Mouse (Mus musculus): ENCODE results near the gene Ppp1r1c. TPM values are rescaled to one million over a fixed set of nuclear protein-coding genes. Genes with fewer than 3 reads are reported as not detected.
"Not testable (repeated sequence)": the region's sequence is repeated elsewhere in the genome, so short reads cannot be mapped to it uniquely, and the experiment has no call there.

Gene Ppp1r1c
- polyA plus RNA-seq, 1 experiment from 2014 or later = not detected

- Histone ChIP-seq H3K27ac (no peak overlapping the region), H3K9me3 (replicated peaks) (no peaks in the 10 kb centered on the region), H3K27me3 (no peaks in the 10 kb centered on the region), H3K4me1 (replicated peaks) (no peaks in the 10 kb centered on the region), H3K4me2 (no peak overlapping the region), H3K4me3 (replicated peaks) (no peak overlapping the region), H3K36me3 (no peaks in the 10 kb centered on the region), H3K9ac (no peak overlapping the region)
- DNase-seq (no peak), ATAC-seq (ENCODE audit: low read depth) (no peak)
- WGBS (ENCODE audit: insufficient replicate concordance) = 65% methylated on average over 2 of the region's 2 CpGs
Measured at GRCm38 (mm10) chr2:79793186-79793585, 85.6 kb downstream of the Ppp1r1c start.

GRCm38 (mm10) chr2:79797444-79797843 lies 89.9 kb downstream of the Ppp1r1c start:
- Histone ChIP-seq H3K4me1 (replicated peaks) (no peaks in the 10 kb centered on the region), H3K4me2 (no peak overlapping the region), H3K27ac (no peak overlapping the region), H3K36me3 (no peaks in the 10 kb centered on the region), H3K27me3 (no peaks in the 10 kb centered on the region), H3K4me3 (replicated peaks) (no peak overlapping the region), H3K9me3 (replicated peaks) (no peaks in the 10 kb centered on the region), H3K9ac (no peak overlapping the region)
- 50% methylated on average over 2 of the region's 2 CpGs for WGBS (ENCODE audit: insufficient replicate concordance)
- no peak for ATAC-seq (ENCODE audit: low read depth)
- DNase-seq = no peak

DNA sequence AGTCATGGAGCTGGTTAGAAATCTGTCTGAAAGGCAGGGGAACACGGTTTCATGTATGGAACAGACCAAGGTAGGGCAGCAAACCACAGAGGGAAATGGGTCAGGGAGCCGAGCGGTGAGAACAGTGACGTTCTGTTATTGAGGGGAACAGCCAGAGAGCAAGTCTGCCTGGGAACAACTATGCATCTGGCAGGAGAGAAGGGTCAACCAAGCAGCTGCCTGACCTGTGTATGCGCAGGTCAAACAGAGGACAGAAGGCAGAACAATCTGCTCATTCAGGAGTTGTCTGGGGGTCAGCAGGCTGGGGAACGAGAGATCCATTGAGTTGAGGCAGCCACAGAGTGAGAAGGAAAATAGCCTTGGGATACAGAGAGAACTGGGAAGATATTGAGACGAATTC lies 91.0 kb downstream of the Ppp1r1c start:
- no peak for ATAC-seq (ENCODE audit: low read depth)
- no peaks in the 10 kb centered on the region for H3K4me1 ChIP-seq (replicated peaks)
- no peak overlapping the region for H3K9ac ChIP-seq
- H3K36me3 ChIP-seq = no peaks in the 10 kb centered on the region
- no peak overlapping the region for H3K4me2 ChIP-seq
- H3K4me3 ChIP-seq (replicated peaks) = no peak overlapping the region
- H3K27me3 ChIP-seq = no peaks in the 10 kb centered on the region
- 49% methylated on average over 7 of the region's 7 CpGs for WGBS (ENCODE audit: insufficient replicate concordance)
- no peak overlapping the region for H3K27ac ChIP-seq
- no peaks in the 10 kb centered on the region for H3K9me3 ChIP-seq (replicated peaks)
- DNase-seq = no peak

GRCm38 (mm10) chr2:79815708-79816484 lies 108.3 kb downstream of the Ppp1r1c start:
- no peak for ATAC-seq (ENCODE audit: low read depth)
- H3K27ac ChIP-seq = no peak overlapping the region
- H3K9ac ChIP-seq = no peak overlapping the region
- no peak overlapping the region for H3K4me2 ChIP-seq
- DNase-seq = no peak
- no peaks in the 10 kb centered on the region for H3K4me1 ChIP-seq (replicated peaks)
- H3K9me3 ChIP-seq (replicated peaks) = no peaks in the 10 kb centered on the region
- H3K36me3 ChIP-seq = no peaks in the 10 kb centered on the region
- WGBS (ENCODE audit: insufficient replicate concordance) = 55% methylated on average over 3 of the region's 3 CpGs
- H3K27me3 ChIP-seq = no peaks in the 10 kb centered on the region
- no peak overlapping the region for H3K4me3 ChIP-seq (replicated peaks)

DNA sequence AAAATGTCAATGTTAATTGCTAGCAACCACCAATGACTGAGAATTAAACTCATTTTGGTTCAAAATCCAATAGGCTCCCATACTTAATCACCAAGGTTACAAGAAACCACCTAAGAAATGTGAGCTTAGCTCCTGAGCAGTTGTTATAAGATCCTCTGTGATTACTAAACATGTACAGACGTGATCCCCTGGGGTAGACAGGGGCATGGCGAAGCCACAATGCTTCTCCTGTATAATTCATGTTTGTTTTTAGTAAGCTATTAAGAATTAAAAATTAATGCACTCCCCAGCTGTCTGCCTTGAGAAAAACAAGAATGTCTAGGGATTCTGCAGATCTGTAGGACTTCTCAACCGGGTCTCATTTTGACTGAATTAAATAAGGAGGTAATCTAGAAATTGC lies 112.0 kb downstream of the Ppp1r1c start:
- Histone ChIP-seq H3K27ac (no peak overlapping the region), H3K4me2 (no peak overlapping the region), H3K9me3 (replicated peaks) (no peaks in the 10 kb centered on the region), H3K4me3 (replicated peaks) (no peak overlapping the region), H3K9ac (no peak overlapping the region), H3K27me3 (no peaks in the 10 kb centered on the region), H3K4me1 (replicated peaks) (no peaks in the 10 kb centered on the region), H3K36me3 (no peaks in the 10 kb centered on the region)
- 60% methylated on average over 3 of the region's 3 CpGs for WGBS (ENCODE audit: insufficient replicate concordance)
- DNase-seq (no peak), ATAC-seq (ENCODE audit: low read depth) (no peak)

DNA sequence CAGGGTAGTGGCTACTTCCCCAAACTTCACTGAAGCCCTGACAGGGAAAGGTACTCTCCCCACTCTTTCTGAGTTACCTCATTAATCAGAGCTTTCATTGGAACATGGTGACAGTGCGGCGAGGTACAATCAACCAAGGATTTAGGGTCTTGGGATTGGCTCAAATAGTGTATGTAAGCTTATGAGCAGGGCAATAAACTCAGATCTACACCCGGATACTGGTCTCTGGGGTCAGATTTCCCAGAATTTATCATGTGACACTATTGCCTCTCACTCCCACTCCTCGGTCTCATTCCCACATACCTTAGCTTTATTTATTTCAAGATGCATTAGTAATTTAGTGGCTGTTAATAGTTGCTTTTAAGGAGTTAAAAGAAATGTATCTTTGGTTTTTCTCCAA lies 118.3 kb downstream of the Ppp1r1c start:
- ATAC-seq (ENCODE audit: low read depth) = no peak
- Histone ChIP-seq H3K9me3 (replicated peaks) (no peaks in the 10 kb centered on the region), H3K27ac (no peak overlapping the region), H3K27me3 (no peaks in the 10 kb centered on the region), H3K36me3 (no peaks in the 10 kb centered on the region), H3K4me1 (replicated peaks) (no peaks in the 10 kb centered on the region), H3K4me2 (no peak overlapping the region), H3K4me3 (replicated peaks) (no peak overlapping the region), H3K9ac (no peak overlapping the region)
- WGBS (ENCODE audit: insufficient replicate concordance) = 71% methylated on average over 4 of the region's 4 CpGs
- no peak for DNase-seq

GRCm38 (mm10) chr2:79839090-79839489 lies 131.5 kb downstream of the Ppp1r1c start:
- Histone ChIP-seq H3K4me3 (replicated peaks) (no peak overlapping the region), H3K27me3 (no peaks in the 10 kb centered on the region), H3K27ac (no peak overlapping the region), H3K9me3 (replicated peaks) (no peaks in the 10 kb centered on the region), H3K9ac (no peak overlapping the region), H3K4me2 (no peak overlapping the region), H3K36me3 (no peaks in the 10 kb centered on the region), H3K4me1 (replicated peaks) (no peaks in the 10 kb centered on the region)
- DNase-seq (no peak), ATAC-seq (ENCODE audit: low read depth) (no peak)
- WGBS (ENCODE audit: insufficient replicate concordance) = 71% methylated on average over 6 of the region's 6 CpGs

DNA sequence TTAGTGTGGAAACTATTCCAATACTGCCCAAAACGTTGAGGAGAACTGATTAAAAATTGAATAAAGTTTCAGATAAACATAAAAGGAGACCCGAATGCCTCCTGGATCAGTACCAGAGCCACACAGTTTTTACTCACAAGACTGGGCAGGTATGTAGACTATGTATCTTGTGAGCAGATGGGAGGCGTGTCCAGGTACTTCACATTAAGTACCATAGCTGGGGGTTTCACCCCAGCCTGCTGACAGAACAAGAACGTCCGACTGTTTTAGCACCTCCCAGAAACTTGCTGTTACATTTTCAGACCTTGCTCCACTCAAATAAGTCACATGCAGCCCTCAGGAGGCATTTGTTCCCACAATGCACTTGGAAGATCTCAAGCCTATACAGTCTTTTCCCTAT lies 131.9 kb downstream of the Ppp1r1c start:
- Histone ChIP-seq H3K4me3 (replicated peaks) (no peak overlapping the region), H3K27ac (no peak overlapping the region), H3K4me1 (replicated peaks) (no peaks in the 10 kb centered on the region), H3K9ac (no peak overlapping the region), H3K4me2 (no peak overlapping the region), H3K36me3 (no peaks in the 10 kb centered on the region), H3K9me3 (replicated peaks) (no peaks in the 10 kb centered on the region), H3K27me3 (no peaks in the 10 kb centered on the region)
- 43% methylated on average over 5 of the region's 5 CpGs for WGBS (ENCODE audit: insufficient replicate concordance)
- DNase-seq = no peak
- ATAC-seq (ENCODE audit: low read depth) = no peak

DNA sequence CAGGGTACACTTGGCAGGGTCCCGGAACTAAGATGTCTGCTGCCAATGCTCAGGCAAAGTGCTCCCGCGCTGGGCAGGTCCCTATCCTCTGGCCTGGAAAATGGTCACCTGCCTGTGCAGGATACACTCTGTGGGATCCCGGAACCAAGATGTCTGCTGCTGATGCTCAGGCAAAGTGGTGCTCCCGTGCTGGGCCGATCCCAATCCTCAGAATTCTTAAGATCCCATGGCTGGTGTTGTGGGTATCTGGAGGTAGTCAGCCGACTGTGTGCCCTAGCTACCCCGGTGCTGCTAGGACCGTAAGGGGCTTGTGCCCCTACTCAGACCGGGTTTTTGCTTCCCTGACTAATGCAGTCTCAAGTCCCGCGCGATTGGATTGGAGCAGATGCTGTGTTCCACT lies 139.8 kb downstream of the Ppp1r1c start:
- DNase-seq, H3K27ac ChIP-seq: not testable (repeated sequence)

GRCm38 (mm10) chr2:79856874-79857273 lies 149.3 kb downstream of the Ppp1r1c start:
- Histone ChIP-seq H3K36me3 (no peaks in the 10 kb centered on the region), H3K4me3 (replicated peaks) (no peak overlapping the region), H3K27me3 (no peaks in the 10 kb centered on the region), H3K9ac (no peak overlapping the region), H3K4me1 (replicated peaks) (no peaks in the 10 kb centered on the region), H3K27ac (no peak overlapping the region), H3K9me3 (replicated peaks) (no peaks in the 10 kb centered on the region), H3K4me2 (no peak overlapping the region)
- DNase-seq (no peak), ATAC-seq (ENCODE audit: low read depth) (no peak)
- 61% methylated on average over 1 of the region's 1 CpGs for WGBS (ENCODE audit: insufficient replicate concordance)

More for the DNA sequence above, 139.8 kb downstream of the Ppp1r1c start:
- H3K4me3 ChIP-seq (replicated peaks); ATAC-seq (ENCODE audit: low read depth); H3K9me3 ChIP-seq (replicated peaks); H3K4me1 ChIP-seq (replicated peaks); H3K36me3 ChIP-seq; H3K27me3 ChIP-seq; H3K9ac ChIP-seq; H3K4me2 ChIP-seq: not testable (repeated sequence)
- WGBS (ENCODE audit: insufficient replicate concordance) = 67% methylated on average over 13 of the region's 13 CpGs

- Histone ChIP-seq H3K4me3 (replicated peaks) (no peak overlapping the region), H3K27me3 (no peaks in the 10 kb centered on the region), H3K4me1 (replicated peaks) (no peaks in the 10 kb centered on the region), H3K9me3 (replicated peaks) (no peaks in the 10 kb centered on the region), H3K4me2 (no peak overlapping the region), H3K36me3 (no peaks in the 10 kb centered on the region), H3K9ac (no peak overlapping the region), H3K27ac (no peak overlapping the region)
- peak; percentile 3 for DNase-seq
- WGBS (ENCODE audit: insufficient replicate concordance) = 34% methylated on average over 9 of the region's 9 CpGs
- ATAC-seq (ENCODE audit: low read depth) = no peak; the same call in 1 of the 2 replicates
Measured at GRCm38 (mm10) chr2:79865275-79865999, 157.9 kb downstream of the Ppp1r1c start.

Data from liver, embryonic 13.5 days (tissue).